Mouse (Mus musculus): ENCODE measurements around the gene Plcb1.

Gene Plcb1

DNA sequence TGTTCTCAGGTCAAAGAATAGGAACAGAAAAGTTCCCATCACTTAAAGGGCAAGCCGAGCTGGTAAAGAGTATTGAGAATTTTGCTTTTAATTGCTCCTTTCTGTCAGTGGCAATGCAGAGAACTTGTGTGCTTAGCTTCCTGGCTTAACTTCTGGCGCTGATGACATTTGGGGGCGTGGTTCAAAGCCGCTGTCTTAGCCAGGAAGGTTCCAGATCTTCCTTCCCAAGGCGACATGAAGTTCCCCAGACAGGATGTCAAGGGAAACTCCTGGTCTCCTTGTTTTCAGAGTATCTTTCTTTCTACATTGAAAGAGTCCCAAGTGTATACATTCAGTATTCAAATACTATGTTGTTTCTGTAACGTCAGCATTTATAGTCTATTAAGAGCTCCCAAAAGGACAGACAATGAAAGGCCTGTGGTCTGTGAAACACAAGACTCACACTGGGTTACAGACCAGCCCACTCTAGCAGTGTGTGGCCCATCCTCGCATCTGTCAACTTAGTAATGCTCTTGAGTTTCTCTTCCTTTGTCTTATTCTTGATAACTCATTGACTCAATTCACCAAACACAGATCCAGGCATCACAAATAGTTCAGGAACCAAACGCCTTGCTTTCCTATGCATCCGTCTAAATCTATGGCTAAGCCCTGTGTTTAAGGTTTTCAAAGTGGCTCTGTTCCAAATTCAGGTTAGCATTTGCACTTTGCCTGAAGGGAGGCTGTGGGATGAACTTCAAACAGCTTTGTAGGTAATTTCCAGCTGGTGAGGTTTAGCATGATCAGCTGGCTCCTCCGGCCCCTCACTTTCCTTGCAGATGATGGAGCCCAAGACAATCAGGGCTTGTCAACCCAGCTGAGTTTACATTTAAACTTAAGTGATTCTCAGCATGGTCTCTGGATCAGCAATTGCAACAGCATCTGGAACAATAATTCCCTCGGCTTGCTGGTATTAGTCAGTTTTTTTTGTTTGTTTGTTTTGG is 418.6 kb downstream of the Plcb1 start:
- in situ Hi-C loops (cut with MboI, MseI) = no loop called here

DNA sequence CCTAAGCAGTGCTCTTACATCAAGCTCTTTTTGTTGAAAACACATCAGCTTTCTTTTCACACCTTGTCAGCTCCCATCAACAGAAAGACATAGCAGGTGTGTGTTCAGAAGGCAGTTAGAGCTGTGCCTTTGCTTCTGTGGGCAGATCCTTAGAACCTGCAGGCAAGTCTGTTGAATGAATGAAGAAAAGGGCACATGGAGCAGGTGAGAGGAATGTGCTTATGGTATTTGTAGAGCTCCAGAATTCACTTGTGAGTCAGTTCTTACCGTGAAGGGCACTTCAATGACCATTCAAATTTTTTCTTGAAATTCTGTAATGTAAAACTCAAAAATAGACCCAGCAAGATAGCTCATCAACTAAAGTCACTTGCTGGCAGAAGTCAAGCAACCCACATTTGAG is 423.0 kb downstream of the Plcb1 start:
- in situ Hi-C loops (cut with MboI, MseI) = no loop called here

DNA sequence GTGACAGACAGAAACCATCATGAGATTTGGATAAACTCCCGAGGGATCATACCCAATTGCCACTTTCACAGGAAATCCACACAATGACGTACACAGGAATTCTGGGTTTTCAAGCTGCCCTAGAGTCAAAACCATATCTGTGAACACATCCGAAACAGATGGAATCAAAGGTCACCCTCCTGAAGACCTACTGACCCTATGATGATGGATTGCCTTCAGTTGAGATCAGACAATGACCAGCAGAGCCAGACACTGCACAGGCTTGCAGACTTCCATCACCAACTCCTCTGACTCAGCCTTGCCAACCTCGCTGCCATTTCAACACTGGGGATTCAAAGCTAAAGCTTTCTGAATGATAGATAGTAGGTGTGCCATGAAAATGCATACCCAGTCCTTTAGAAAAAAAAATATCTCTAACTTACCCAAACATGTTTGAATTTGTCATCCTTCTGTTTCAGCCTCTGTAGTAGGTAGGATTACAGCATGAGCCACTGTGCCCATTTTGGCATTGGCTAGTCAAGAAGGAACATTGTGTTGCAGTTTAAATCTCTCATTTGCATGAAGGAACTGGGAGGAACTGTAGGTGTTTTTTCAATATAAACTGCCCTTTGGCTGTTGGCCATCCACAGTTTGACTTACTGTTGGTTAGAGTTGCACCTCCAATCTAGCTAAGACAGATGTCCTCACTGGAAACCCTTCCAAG is 429.0 kb downstream of the Plcb1 start:
- in situ Hi-C loops (cut with MboI, MseI) = no loop called here

DNA sequence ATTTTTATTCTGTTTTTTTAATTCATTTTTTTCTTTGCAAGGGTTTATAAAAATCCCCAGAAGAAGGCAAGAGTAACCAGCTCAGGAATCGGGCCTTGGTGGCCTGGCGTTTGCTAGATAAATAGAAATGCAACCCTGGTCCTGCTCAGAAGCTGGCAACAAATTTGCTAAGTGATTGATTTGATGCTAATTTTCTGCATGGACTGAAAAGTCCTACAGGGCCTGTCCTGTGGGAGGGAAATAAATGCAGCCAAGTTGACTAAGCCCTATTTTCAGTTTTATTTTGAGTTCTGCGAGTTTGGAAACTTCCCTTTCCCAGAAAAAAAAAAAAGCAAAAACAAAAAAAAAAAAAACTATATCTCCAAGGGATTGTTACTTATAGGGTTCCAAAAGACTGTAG is 433.5 kb downstream of the Plcb1 start:
- in situ Hi-C loops (cut with MboI, MseI) = no loop called here

DNA sequence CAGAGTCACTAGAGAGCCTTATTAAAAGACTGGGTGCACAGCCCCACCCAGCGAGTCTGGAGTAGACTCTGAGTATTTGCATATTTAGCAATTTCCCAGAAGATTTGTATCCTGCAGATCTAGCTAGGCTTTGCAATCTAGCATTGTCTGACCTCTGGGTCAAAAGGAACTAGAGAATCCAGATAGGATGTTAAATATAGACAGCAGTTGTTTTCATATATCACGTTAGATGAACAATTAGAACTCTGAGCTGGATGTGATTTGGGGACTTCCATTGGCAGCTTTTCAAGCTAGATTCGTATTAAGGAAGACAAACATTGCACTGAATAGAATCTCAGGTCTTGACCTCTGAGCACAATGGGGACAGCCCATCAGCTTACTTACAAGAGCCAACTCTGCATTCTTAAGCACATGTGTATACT is 439.7 kb downstream of the Plcb1 start:
- in situ Hi-C loops (cut with MboI, MseI) = no loop called here

DNA sequence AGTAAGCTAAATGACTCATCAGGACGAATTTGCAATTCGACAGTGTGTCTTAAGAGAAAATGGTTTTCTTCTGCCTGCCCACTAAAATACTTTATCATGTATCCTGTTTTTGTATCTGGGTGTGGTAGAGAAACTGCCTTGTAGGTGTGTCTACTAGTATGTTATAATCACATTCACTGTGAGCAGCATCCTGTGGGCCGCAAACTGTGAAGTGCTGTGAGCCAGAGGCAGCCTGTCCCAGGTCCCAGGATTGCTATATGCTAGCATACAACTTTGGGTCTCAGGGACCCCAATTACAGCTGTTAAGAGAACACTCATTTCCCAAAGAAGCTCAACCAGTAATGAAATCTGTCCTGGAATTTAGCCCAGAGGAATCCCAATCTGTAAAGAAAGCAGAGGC is 444.4 kb downstream of the Plcb1 start:
- in situ Hi-C loops (cut with MboI, MseI) = no loop called here

DNA sequence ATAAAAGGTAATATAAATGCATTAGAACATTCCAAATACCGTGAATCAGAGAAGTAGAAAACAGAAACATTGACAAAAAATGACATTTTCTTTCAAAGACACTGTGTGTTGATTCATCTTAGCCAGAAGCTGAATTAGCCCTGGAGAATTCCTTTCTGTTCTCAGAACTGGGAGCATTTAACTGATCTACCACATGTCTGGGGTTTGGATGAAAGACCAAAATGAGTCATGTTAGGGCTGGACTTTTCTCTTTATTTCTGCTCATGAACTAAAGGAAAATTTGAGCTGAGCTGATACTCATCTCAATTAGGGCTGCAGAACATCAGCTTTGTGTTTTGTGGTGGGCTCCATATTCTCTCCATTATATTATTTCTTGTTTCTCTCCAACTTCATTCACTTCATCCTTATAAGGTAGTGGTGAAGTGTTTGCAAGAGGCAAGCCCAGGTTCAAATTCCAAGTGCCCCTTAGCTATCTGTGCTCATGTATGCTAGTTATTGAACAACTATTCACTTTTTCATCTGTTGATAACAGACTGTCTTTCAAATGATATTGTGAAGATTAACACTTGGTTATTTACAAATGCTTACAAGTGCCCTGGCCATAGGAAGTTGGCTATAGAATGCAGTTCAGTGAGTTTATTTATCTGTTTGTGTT is 456.9 kb downstream of the Plcb1 start:
- in situ Hi-C loops (cut with MboI, MseI) = no loop called here

DNA sequence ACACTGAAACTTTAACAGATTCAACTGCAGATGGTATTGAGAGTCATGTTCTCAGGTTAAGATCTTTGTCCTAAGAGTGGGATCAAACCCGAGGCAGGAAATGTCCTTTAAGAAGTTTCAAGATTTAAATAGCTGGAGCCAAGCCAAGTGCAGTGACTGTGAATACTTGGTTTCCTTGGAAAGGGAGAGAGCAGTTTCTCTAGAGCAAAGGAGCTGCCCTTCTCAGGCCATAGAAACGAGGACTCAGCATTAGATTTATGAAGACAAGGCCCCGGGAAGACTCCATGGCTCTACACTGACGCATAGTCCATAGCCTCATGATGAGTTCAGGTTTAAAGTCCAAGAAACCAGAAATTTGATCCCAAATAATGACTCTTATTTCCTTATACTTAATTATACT is 457.9 kb downstream of the Plcb1 start:
- in situ Hi-C loops (cut with MboI, MseI) = no loop called here

DNA sequence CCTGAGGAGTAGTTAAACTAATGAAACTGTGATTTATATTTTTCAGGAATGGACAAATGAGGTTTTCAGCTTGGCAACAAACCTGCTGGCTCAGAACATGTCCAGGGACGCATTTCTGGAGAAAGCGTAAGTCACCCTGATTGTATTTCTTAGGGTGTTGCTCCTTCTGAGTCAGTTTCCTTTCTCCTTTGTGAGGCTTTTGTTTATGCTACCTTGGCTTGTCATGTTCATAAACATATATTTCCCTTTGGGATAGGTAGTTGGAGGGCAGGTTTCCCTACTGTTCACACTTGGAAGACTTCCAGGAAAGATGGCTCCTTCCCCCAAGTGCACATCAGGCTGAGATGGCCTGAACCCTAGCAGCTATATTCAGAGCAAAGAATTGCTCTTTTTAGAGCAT is 464.1 kb downstream of the Plcb1 start:
- in situ Hi-C loops (cut with MboI, MseI) = loop anchor here (10.0 kb wide), 1 partner anchor 1265 kb away; no protein-coding TSS in a partner anchor

DNA sequence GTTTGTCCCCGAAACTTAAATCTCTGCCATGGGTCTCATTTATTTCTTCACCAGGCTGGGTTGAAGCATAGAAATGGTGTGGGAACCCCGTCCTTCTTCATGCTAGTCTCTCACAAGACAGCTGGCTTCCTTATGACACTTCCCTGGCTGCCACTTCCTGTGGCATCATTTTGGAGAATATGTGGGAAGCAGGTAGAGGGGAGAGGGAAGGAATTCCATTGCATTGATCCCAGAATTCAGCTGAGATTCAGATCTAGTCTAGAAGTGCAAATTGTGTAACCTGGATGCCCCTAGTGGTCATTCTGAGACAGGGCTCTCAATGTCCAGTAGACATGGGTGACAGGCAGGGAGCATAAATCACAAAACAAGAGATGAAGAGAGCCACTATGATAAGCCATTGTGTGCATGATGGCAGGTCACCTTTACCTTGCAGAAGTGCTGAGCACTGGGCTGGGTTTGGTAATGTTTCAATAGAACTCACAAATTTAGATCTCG is 466.0 kb downstream of the Plcb1 start:
- in situ Hi-C loops (cut with MboI, MseI) = loop anchor here (10.0 kb wide), 1 partner anchor 1267 kb away; no protein-coding TSS in a partner anchor

DNA sequence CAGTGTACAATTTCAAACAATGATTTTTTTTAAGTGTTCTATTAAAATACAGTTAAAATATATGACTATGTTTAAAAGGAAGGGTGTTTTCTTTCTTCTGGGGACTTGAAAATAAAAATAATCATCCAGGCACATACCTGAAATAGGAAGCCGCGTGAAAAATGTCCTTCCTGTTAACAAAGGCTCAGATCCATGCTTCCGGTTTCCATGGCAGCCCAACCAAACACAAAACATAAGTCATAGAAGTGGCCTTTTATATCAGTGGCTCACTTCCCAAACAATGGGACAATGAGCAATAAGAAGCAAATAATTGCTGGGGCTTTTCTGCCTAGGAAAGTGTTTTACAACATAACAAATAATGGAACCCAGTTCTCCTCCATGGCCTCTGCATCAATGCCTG is 473.3 kb downstream of the Plcb1 start:
- in situ Hi-C loops (cut with MboI, MseI) = loop anchor here (10.0 kb wide), 1 partner anchor 1274 kb away; no protein-coding TSS in a partner anchor

DNA sequence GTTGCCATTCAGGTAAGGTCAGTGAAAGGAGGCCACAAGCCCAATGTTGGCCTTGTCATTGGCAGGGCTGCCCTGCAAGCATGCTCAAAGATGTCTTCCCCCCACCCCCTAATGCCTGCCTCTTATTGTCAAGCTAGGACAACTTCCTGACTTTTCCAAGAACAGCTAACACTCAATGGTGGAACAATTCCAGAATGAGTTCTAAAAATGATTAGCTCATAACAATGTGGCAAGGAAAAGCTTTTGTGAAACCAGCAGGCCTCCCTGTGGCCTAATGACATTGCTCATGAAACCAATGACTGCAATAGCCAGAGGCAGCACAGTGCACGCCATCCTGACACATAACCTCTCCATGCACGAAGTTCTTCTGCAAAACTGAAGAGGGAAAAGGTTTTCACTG is 478.1 kb downstream of the Plcb1 start:
- in situ Hi-C loops (cut with MboI, MseI) = no loop called here

DNA sequence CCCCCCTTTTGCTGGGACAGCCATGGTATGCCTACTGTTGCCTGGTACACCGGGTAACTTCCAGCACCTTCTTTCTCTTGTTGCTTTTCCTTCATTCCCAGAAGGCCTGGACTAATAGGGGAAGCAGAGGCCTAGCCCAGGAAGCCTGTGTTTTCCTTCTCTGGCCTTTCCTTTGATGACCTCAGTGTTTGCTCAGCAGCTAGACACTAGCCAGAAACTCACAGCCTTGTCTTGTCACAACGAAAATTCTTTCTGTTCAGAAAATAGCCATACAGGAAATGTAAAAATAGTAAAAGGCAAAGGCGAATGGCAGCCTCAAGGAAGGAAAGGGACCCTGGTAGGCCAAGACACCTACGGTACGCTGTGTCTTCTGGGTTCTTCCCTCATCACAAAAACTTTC is 489.1 kb downstream of the Plcb1 start:
- in situ Hi-C loops (cut with MboI, MseI) = no loop called here

DNA sequence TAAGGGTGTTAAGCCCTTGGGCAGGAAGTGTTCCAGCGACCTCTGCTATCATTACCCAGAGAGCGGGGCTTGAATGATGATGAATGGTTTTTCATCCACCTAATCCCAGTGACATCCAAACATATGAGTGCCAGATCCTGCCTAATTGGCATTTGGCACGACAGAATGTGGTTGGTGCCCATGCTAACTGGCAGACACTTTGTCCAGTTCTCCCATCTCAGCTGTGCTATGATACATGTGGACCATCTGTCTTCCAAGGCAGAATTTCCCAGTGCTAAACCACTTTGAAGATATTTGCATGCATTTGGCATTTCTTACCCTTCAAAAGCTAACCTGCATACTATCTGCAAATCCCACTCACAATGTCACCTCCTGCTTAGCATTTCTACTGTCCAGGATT is 492.6 kb downstream of the Plcb1 start:
- in situ Hi-C loops (cut with MboI, MseI) = no loop called here

DNA sequence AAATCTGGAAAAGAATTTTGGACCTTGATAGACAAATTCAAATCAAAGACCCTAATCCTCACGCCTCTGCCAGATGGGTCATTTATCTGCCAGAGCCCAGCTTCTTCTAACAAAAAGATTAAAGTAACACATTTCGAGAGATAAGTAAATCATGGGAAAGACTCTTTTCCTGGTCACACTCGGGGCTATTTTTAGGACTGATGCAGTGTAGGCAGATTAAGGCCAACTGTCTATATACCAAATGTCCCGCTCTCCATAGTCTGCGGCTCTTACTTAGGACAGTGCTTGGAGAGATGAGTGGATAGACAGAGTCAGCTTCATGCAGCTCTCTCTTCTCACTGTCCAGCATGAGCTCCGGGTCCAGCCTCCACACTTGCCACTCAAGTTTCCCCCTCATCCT is 493.2 kb downstream of the Plcb1 start:
- in situ Hi-C loops (cut with MboI, MseI) = no loop called here

DNA sequence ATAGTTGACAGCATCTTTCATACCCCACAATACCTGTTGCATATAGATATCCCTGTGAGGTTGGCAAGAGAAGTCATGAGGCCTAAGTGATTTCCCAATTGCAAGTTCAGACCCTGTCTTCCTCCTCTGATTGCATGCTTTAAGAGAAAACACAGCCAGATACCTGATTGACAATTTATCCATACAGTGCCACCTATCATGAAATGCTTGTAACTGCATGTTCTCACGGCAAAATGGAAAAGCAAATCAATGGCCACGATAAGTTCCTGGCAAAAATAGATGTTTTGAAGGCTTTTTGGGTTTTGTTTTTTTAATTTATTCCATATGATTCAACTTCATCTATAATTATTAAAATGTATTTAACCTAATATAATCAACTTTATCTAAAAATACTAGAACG is 497.9 kb downstream of the Plcb1 start:
- in situ Hi-C loops (cut with MboI, MseI) = no loop called here

DNA sequence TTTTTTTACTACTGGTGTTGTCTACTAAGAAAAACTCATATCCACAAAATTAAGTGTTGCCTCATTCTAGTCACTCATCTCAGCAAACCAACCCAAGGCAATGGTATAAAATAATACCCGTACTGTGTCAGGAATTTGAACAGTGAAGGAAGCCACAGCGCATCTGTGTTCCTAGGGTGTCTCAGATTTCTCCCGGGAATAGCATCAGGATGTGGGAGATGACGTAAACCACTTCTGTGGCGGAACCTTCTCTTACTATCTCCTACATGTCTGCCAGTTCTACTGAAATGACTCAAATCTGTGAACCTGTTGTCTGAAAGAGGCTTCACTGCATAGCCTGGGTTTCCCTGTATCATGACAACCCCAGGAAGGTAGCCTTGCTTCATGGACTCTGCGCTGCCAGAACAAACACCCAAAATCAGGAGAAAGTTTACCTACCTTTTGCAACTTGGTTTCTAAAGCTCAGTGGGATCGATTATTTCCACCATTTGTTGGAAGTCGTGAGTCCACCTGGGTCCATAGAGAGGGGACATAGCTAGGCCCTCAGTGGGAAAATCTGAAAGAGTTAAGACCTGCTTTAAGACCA is 510.4 kb downstream of the Plcb1 start:
- in situ Hi-C loops (cut with MboI, MseI) = no loop called here

DNA sequence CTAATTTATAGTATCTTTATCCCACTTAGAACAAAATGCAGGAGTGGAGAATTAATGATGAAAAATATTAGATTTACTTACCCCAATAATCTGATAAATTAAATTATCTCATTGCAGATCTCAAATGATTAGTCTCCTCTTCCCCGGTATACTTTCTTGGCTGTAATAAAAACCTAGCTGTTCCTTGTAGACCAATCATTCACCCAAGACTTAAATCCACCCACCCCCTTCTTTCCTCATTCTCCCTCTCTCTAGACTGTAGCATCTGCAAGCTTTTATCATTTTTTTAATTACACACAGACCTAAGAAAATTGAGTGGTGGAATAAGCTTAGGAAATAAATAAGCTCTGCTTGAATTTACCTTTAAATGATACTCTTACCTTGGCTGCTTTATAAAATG is 514.6 kb downstream of the Plcb1 start:
- in situ Hi-C loops (cut with MboI, MseI) = no loop called here

DNA sequence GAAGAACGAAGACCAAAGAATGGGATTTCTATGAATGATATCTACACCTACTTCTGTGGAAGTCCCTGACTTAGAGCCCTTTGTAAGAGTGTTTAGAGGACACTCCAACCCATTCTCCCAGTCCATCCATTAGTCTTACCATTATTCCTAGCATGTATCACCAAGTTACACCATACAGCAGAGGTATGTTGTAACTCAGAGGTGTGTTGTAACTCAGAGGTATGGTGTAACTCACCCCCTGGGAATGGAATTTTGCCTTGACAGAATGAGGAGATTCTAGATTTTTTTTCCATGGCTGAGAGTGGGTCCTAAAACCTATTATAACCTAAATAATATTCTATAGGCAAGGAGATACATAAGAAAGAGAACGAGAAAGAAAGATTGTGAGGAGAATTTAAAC is 516.6 kb downstream of the Plcb1 start:
- in situ Hi-C loops (cut with MboI, MseI) = no loop called here

DNA sequence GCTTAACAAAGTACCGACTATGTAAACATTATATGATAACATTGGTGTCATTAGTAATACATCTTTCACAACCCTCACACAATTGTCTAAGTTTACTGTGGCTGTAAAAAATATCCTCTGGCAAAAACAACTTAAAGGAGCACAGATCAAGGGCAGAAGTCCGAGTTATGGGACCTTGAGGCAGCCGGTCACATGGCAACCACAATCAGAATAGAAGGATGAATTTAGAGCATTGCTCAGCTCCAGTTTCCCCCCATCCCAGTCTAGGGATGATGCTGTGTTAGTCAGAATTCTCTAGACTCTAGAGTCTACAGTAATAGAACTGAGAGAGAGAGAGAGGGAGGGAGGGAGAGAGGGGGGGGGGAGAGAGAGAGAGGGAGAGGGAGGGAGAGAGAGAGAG is 519.3 kb downstream of the Plcb1 start:
- in situ Hi-C loops (cut with MboI, MseI) = no loop called here

DNA sequence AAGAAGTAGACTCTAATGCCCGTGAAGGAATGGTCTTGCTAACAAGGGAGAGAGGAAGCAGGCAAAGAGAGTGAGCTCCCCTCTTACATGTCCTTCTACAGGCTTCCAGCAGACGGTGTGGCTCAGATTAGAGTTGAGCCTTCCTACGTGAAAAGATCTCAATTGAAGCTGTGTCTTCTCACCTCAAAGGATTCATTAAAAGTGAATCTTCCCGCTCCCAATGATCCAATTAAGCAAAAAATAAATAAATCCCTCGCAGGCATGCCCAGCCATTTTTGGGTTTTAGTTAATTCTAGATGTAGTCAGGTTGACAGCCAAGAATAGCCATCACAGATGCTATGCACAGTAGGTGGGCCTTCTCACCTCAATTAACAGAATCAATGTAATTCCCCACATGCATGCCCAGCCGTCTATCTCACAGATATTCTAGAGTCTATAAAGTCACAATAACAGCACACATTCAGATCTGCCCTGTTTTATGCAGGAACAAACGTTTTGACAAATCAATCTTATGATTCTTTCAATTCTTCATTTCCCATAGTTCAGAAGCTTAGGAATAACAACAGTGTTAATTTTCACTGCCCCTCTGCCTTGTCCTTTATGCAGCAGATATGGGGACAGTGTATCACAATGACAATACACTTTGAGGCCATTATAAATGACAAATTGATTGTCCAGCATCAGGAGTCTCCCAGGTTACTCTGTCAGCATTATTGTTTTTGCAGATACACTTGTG is 520.0 kb downstream of the Plcb1 start:
- in situ Hi-C loops (cut with MboI, MseI) = no loop called here

Measured in regulatory T cell (primary cell).